Mouse (Mus musculus): ENCODE results near the gene Nanos1. TPM values are rescaled to one million over a fixed set of nuclear protein-coding genes. Genes with fewer than 3 reads are reported as not detected.

Nanos1 gene
- total and polyA plus RNA-seq, 3 experiments: 4.5 to 4.6 TPM; not detected in 1

GRCm38 (mm10) chr19:60755438-60756191 lies at the start of gene Nanos1 (continued):
- no peak; the same call in 1 of the 2 replicates for TF ChIP-seq ZMIZ1 (IDR thresholded peaks at IDR 0.05; ENCODE audit: low read depth, low read length)
- no peak for TF ChIP-seq RCOR1 (IDR thresholded peaks at IDR 0.05; ENCODE audit: low read depth, low read length)
- peak; percentile 78; the same call in 1 of the 2 replicates for TF ChIP-seq UBTF (IDR thresholded peaks at IDR 0.05; ENCODE audit: borderline replicate concordance, insufficient read depth, low read depth, low read length)
- TF ChIP-seq ETS1 (IDR thresholded peaks at IDR 0.05; ENCODE audit: low read depth, low read length): peak; percentile 59; the same call in 1 of the 2 replicates

GRCm38 (mm10) chr19:60709193-60709900 lies 46.4 kb upstream of the Nanos1 start:
- Histone ChIP-seq H3K9me3 (replicated peaks; ENCODE audit: insufficient read depth, low read length) (no peaks in the 10 kb centered on the region), H3K36me3 (ENCODE audit: control insufficient read depth in 1 of 2, insufficient read depth in 2 of 2, low read length in 2 of 2) (peaks cover 0 to 10% of the 10 kb centered on the region in 2 experiments; a peak in 2 of 4 replicates), H3K27me3 (ENCODE audit: control insufficient read depth in 1 of 2, insufficient read depth in 2 of 2, low read length in 2 of 2) (peaks cover 0 to 2% of the 10 kb centered on the region in 2 experiments; a peak in 2 of 4 replicates), H3K9ac (ENCODE audit: control insufficient read depth, low read depth, low read length, poor library complexity, severe bottlenecking) (no peak overlapping the region), H3K4me1 (ENCODE audit: control insufficient read depth in 1 of 2, insufficient read depth in 2 of 2, low read length in 2 of 2) (peaks cover 9 to 19% of the 10 kb centered on the region in 2 experiments), H3K27ac (ENCODE audit: control insufficient read depth, low read depth, low read length) (peak overlapping the region; percentile 43; the same call in 1 of the 2 replicates), H3K4me3 (ENCODE audit: control insufficient read depth in 1 of 2, insufficient read depth in 1 of 2, low read depth in 2 of 2, low read length in 2 of 2) (no peak overlapping the region), H3K79me2 (ENCODE audit: control insufficient read depth, insufficient read depth, low read length, poor library complexity) (no peaks in the 10 kb centered on the region)
- TF ChIP-seq E2F4 (IDR thresholded peaks at IDR 0.05; ENCODE audit: borderline replicate concordance, low read depth, low read length): no peak
- TF ChIP-seq MAFK (IDR thresholded peaks at IDR 0.05; ENCODE audit: borderline replicate concordance, low read depth, low read length): no peak
- TF ChIP-seq USF2 (IDR thresholded peaks at IDR 0.05; ENCODE audit: borderline replicate concordance in 1 of 2, insufficient read depth in 1 of 2, low read depth in 1 of 2, low read length in 2 of 2): no peak
- no peak for TF ChIP-seq CHD1 (IDR thresholded peaks at IDR 0.05; ENCODE audit: low read depth, low read length)
- TF ChIP-seq CHD2 (IDR thresholded peaks at IDR 0.05; ENCODE audit: low read length): no peak
- TF ChIP-seq ELF1 (IDR thresholded peaks at IDR 0.05; ENCODE audit: low read depth, low read length): no peak
- TF ChIP-seq MYC (IDR thresholded peaks at IDR 0.05; ENCODE audit: low read depth, low read length): no peak
- TF ChIP-seq SMC3 (IDR thresholded peaks at IDR 0.05; ENCODE audit: low read depth, low read length): no peak
- TF ChIP-seq GABPA (IDR thresholded peaks at IDR 0.05; ENCODE audit: low read depth, low read length): no peak
- TF ChIP-seq BHLHE40 (IDR thresholded peaks at IDR 0.05; ENCODE audit: borderline replicate concordance, low read depth, low read length): no peak
- no peak for TF ChIP-seq MAZ (IDR thresholded peaks at IDR 0.05; ENCODE audit: low read depth, low read length)
- TF ChIP-seq MYB (IDR thresholded peaks at IDR 0.05; ENCODE audit: low read depth, low read length): no peak
- no peak for TF ChIP-seq POLR2AphosphoS5 (IDR thresholded peaks at IDR 0.05; ENCODE audit: borderline replicate concordance, low read depth, low read length)
- TF ChIP-seq TCF12 (IDR thresholded peaks at IDR 0.05; ENCODE audit: low read depth, low read length): no peak
- no peak for TF ChIP-seq ZNF384 (IDR thresholded peaks at IDR 0.05; ENCODE audit: low read depth, low read length)
- TF ChIP-seq NELFE (IDR thresholded peaks at IDR 0.05; ENCODE audit: low read depth, low read length): no peak
- DNase-seq (ENCODE audit: low read depth, low spot score): peak; percentile 17
